Mouse (Mus musculus) left cerebral cortex, adult 9 months (tissue): Measurements from ENCODE around the gene Mapk9.
A peak's percentile ranks its signal among the peaks of the same experiment; 100 is the strongest.

Experiments
- DNase-seq, 2 experiments: peaks; one replicate each; pipeline ENCODE4 v3.0.0; 2022; ENCODE audit warnings: low spot score in 2 of 2

Mapk9 gene

GRCm38 (mm10) chr11:49840666-49841065, 5.9 kb upstream of the Mapk9 start:
- no peak for DNase-seq

- no peak for DNase-seq
Measured at GRCm38 (mm10) chr11:49841886-49842285, 4.7 kb upstream of the Mapk9 start.

- DNase-seq, result no peak
Measured at GRCm38 (mm10) chr11:49842718-49843117, 3.8 kb upstream of the Mapk9 start.

- DNase-seq, result no peak
Measured at GRCm38 (mm10) chr11:49844311-49844710, 2.2 kb upstream of the Mapk9 start.

- peak in 1 of 2 experiments; percentile 79 for DNase-seq
Measured at GRCm38 (mm10) chr11:49844969-49845368, 1.6 kb upstream of the Mapk9 start.

GRCm38 (mm10) chr11:49845958-49846357, 593 bp upstream of the Mapk9 start:
- no peak for DNase-seq

- no peak for DNase-seq
Measured at GRCm38 (mm10) chr11:49847071-49847810, 690 bp downstream of the Mapk9 start.

- no peak for DNase-seq
Measured at GRCm38 (mm10) chr11:49847811-49848078, 1.2 kb downstream of the Mapk9 start.

GRCm38 (mm10) chr11:49848080-49848815, 1.7 kb downstream of the Mapk9 start:
- DNase-seq, result no peak

- no peak for DNase-seq
Measured at GRCm38 (mm10) chr11:49850331-49850730, 3.8 kb downstream of the Mapk9 start.

- DNase-seq, result no peak
Measured at GRCm38 (mm10) chr11:49855144-49855543, 8.6 kb downstream of the Mapk9 start.

- DNase-seq, result no peak
Measured at GRCm38 (mm10) chr11:49861139-49861538, 14.6 kb downstream of the Mapk9 start.

- DNase-seq, result no peak
Measured at GRCm38 (mm10) chr11:49863926-49864325, 17.4 kb downstream of the Mapk9 start.

- DNase-seq, result no peak
Measured at GRCm38 (mm10) chr11:49867320-49867719, 20.8 kb downstream of the Mapk9 start.

GRCm38 (mm10) chr11:49869762-49870161, 23.2 kb downstream of the Mapk9 start:
- no peak for DNase-seq

- peak in 1 of 2 experiments; percentile 42 for DNase-seq
Measured at GRCm38 (mm10) chr11:49871914-49872313, 25.4 kb downstream of the Mapk9 start.

GRCm38 (mm10) chr11:49872779-49873178, 26.2 kb downstream of the Mapk9 start:
- DNase-seq, result no peak

- peak in 1 of 2 experiments; percentile 71 for DNase-seq
Measured at GRCm38 (mm10) chr11:49876948-49877817, 30.6 kb downstream of the Mapk9 start.

GRCm38 (mm10) chr11:49879950-49880642, 33.5 kb downstream of the Mapk9 start:
- DNase-seq, result no peak

- DNase-seq, result no peak
Measured at GRCm38 (mm10) chr11:49883394-49883793, 36.8 kb downstream of the Mapk9 start.

GRCm38 (mm10) chr11:49888469-49888868, 41.9 kb downstream of the Mapk9 start:
- DNase-seq, result no peak

- no peak for DNase-seq
Measured at GRCm38 (mm10) chr11:49891993-49892392, 45.4 kb downstream of the Mapk9 start.
